Mouse (Mus musculus) splenic B cell, adult 2 months (primary cell): ENCODE measurements around the gene Cks2.
A peak's percentile ranks its signal among the peaks of the same experiment; 100 is the strongest.

Source experiments
- DNase-seq: peaks from one replicate; pipeline ENCODE4 v3.0.0-alpha.2; 2011; ENCODE audit warnings: low read depth, low spot score
- H3K27me3 ChIP-seq: 2 replicates; pipeline ENCODE4 v1.6.1; 2012; ENCODE audit warnings: mild to moderate bottlenecking, low read length, moderate library complexity, mixed read lengths; ENCODE audit not compliant: control insufficient read depth, poor library complexity, insufficient read depth, severe bottlenecking
- H3K36me3 ChIP-seq: 2 replicates; pipeline ENCODE4 v1.6.1; 2012; ENCODE audit warnings: mild to moderate bottlenecking, low read length, moderate library complexity, mixed read lengths; ENCODE audit not compliant: control insufficient read depth, poor library complexity, insufficient read depth, severe bottlenecking

The Cks2 gene

DNA sequence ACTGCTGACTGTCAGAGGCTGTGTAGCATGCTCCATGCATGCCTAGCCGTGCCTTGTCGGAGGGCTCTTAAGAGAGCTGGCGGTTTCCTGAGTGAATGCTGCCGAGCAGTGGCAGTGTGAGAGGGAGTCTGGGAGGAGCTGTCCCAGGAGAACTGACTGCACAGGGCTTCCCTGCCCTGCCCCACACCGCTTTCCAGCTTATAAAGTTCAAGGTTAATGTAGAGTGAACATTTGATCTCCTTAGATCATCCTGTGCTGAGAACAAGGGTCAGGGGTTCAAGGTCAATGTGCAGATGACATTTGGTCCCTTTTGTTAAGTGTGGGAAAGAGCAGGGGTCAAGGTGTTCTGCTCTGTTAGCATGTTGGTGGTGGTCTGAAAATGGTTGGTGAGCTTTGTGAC is 36.0 kb downstream of the Cks2 start:
- no peaks in the 10 kb centered on the region for H3K27me3 ChIP-seq
- no peak for DNase-seq
- H3K36me3 ChIP-seq, result peaks cover 12% of the 10 kb centered on the region

DNA sequence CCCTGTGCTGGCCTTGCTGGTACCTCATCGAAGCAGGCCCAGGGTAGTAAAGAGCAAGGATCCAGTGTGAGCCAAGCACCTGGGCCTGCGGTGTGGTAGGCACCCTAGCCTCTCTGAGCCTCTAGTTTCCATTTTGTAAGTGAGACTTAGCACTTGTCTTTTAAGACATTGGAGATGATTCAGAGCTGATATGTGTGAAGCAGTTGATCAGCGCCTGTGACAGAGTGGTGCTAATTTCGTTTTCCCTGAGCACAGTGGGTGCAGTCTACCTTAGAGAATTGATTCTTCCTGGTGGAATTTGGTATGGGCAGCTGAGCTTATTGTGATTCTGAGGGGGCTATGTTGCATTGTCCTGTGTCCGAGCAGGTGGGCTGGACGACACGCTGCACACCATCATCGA is 36.6 kb downstream of the Cks2 start:
- H3K36me3 ChIP-seq, result peaks cover 12% of the 10 kb centered on the region
- H3K27me3 ChIP-seq, result no peaks in the 10 kb centered on the region
- no peak for DNase-seq

DNA sequence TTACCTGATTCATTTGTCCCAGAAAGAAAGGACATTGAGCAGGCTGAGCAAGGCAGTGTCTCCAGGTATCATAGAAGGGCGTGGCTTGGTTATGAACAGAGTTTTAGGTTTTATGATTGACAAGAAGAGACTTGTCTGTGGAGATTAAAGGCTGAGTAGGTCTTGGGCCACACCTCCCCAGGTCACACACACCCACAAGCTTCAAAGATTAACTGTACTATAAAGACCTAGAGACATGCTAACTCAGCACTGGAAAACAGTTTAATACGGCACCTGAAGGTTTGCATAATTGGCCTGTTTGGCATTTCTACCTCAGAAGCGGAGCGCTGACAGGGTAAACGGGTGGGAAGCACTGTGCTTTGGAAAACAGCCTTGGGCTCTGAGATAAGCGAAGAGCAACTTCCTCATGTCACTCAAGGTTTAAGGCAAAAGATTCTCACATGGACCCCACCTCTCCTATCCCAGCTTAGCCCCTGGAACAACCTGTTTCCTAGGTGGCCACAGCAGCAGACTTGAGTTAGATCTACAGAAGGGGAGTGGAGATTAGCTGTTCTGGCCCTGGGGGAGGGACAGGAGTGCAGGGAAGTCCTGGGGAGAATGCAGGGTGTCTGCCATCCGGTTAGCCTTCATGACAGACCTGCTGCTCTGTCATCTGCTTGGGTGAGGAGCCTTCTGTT is 40.4 kb downstream of the Cks2 start:
- H3K27me3 ChIP-seq, result no peaks in the 10 kb centered on the region
- H3K36me3 ChIP-seq, result peaks cover 10% of the 10 kb centered on the region
- DNase-seq, result no peak

DNA sequence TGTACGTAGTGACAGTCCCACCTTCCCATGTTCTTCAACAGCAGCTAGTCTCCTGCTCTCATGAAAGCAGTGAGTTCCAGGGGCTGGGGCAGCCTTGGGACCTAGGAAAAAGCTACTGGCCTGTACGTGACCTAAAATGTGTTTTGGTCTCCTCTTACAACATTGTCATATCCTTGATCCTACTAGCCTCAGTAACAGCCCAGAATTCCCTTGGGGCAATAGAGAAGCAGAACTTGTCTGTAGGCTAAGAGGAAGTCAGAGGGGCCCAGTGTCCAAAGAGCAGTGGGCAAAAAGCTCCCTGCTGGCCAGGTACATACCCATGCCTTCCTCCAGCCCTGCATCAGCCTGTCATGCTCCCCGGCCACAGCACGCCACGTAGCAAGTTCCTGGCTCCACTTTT is 41.9 kb downstream of the Cks2 start:
- DNase-seq, result peak; percentile 54
- Histone ChIP-seq H3K36me3 (peaks cover 10% of the 10 kb centered on the region), H3K27me3 (no peaks in the 10 kb centered on the region)

DNA sequence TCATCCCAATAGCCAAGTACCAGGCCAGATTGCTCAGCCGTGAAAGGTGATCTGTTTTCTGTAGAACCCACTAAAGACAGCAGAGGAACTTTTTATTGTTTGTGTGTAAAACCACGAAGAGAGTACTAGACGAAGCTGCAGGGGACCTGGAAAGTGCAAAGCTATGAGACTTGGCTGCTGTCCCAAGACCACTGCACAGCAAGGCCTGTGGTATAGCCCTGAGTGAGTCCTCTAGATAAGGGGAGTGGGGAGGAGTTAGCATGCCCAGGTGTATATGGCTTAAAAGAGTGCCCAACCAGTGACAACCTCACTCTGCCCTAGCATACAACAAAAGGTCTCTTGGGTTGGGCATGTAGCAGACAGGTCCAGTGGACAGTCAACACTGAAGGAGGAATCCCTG is 43.7 kb downstream of the Cks2 start:
- peaks cover 1% of the 10 kb centered on the region for H3K36me3 ChIP-seq
- H3K27me3 ChIP-seq, result no peaks in the 10 kb centered on the region
- no peak for DNase-seq

DNA sequence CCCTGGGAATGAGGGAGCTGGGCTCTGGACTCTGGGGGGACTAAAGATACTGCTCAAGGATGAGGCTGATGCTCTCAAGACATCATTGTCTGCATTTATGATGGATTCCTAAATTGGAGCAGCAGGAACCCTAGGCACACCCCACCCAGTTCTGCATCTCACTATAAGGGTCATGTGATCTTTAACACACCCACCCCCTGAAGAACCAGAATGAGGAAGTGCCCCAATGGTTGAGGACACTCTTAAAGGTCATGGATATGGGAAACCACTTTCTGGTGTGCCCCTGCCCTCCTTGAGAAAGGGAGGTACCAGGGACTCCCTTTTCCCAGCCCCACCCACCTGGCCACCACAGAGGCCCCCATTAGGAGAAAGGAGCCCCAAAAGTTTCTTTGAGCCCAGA is 51.4 kb downstream of the Cks2 start:
- DNase-seq, result peak; percentile 34
- Histone ChIP-seq H3K27me3 (no peaks in the 10 kb centered on the region), H3K36me3 (peaks cover 3% of the 10 kb centered on the region)

DNA sequence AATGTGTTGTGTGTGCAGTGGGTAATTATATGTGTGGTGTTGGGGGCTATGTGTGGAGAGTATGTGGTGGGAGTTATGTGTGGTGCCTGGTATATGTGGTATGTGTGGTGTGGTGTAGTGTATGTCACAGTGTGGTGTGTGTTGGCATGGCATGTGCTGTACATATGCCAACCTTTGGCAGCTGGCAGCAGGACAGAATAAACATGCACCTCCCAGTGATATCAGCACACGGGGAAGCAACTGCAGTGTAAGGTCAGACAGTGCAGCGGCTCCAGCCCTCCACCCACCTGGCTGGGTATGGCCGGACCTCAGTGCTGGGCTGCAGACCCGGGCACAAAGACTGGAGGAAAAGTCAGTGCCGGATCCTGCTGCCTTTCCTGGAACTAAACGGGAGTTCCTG is 52.4 kb downstream of the Cks2 start:
- DNase-seq, result no peak
- peaks cover 3% of the 10 kb centered on the region for H3K36me3 ChIP-seq
- H3K27me3 ChIP-seq, result no peaks in the 10 kb centered on the region

DNA sequence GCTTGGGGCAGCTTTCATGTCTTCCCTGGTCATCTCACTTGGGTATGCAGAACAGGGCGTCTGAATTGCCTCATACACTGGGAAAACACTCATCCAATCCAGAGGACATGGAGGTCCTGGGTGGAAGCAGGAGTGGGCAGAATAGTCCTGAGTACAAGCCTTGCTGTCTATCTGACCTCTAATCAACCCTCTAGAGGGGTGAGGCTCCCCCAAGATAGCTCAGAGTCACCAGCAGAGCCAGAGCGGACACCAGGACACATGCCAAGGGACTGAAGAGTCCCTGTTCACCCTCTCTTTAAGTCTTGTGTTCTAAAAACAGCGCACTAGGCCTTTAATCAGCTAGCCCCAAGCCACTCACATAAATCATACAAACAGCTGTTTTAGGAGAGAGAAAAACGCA is 52.9 kb downstream of the Cks2 start:
- DNase-seq, result no peak
- H3K27me3 ChIP-seq, result no peaks in the 10 kb centered on the region
- peaks cover 5% of the 10 kb centered on the region for H3K36me3 ChIP-seq

DNA sequence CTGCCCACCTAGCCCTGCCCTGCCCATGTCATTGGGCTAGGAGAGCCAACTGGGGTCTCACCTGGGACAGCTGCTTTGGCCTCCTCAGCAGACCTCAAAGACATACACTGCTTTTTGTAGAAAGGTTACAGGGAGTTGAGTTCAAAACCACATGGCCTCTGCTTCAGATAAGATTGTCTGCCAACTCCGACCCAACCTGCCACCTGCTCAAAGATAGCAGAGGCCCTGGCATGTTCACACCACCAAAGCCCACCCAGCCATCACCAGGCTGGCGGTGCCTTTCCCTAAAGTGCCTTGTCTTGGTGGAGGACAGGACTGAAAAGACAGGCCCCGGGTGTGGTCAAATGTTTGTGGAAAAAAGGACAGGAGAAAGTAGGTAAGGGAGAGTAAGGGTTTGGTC is 53.3 kb downstream of the Cks2 start:
- no peaks in the 10 kb centered on the region for H3K27me3 ChIP-seq
- DNase-seq, result no peak
- peaks cover 5% of the 10 kb centered on the region for H3K36me3 ChIP-seq
